Mouse (Mus musculus): Measurements from ENCODE around the gene Olfr432. TPM values are rescaled to one million over a fixed set of nuclear protein-coding genes. Genes with fewer than 3 reads are reported as not detected.

Olfr432 gene
- total RNA-seq, 2 experiments from 2014 or later = not detected

Other genes with a start within 250 kb of the Olfr432 start
- 11.9 and 20.0 TPM in 2 replicates for gene Ifi211, start 136.2 kb upstream of the Olfr432 start, total RNA-seq (2015; ENCODE audit: low replicate concordance)
- 9.3 and 13.3 TPM in 2 replicates for gene Ifi211, start 136.2 kb upstream of the Olfr432 start, total RNA-seq (2017; ENCODE audit: low replicate concordance)
- gene Mndal, start 106.7 kb upstream of the Olfr432 start, total RNA-seq (2015; ENCODE audit: low replicate concordance) = 35.4 and 38.7 TPM in 2 replicates
- gene Mndal, start 106.7 kb upstream of the Olfr432 start, total RNA-seq (2017; ENCODE audit: low replicate concordance) = 15.5 and 18.5 TPM in 2 replicates
- gene Ifi203, start 106.5 kb upstream of the Olfr432 start, total RNA-seq (2015; ENCODE audit: low replicate concordance) = 23.4 and 29.9 TPM in 2 replicates
- gene Ifi203, start 106.5 kb upstream of the Olfr432 start, total RNA-seq (2017; ENCODE audit: low replicate concordance) = 6.6 and 13.8 TPM in 2 replicates
- gene Ifi202b, start 66.5 kb upstream of the Olfr432 start, total RNA-seq (2015; ENCODE audit: low replicate concordance) = not detected in 2 replicates
- gene Ifi202b, start 66.5 kb upstream of the Olfr432 start, total RNA-seq (2017; ENCODE audit: low replicate concordance) = not detected in 2 replicates
- gene Ifi205, start 17.4 kb upstream of the Olfr432 start, total RNA-seq (2015; ENCODE audit: low replicate concordance) = 2.3 and 3.3 TPM in 2 replicates
- gene Ifi205, start 17.4 kb upstream of the Olfr432 start, total RNA-seq (2017; ENCODE audit: low replicate concordance) = 0.85 TPM in 1 of 2 replicates, not detected in the other
- gene Olfr433, start 8.5 kb upstream of the Olfr432 start, total RNA-seq (2015; ENCODE audit: low replicate concordance) = not detected in 2 replicates
- not detected in 2 replicates for gene Olfr433, start 8.5 kb upstream of the Olfr432 start, total RNA-seq (2017; ENCODE audit: low replicate concordance)
- gene Olfr430, start 17.4 kb downstream of the Olfr432 start, total RNA-seq (2015; ENCODE audit: low replicate concordance) = not detected in 2 replicates
- 0.42 TPM in 1 of 2 replicates, not detected in the other for gene Olfr430, start 17.4 kb downstream of the Olfr432 start, total RNA-seq (2017; ENCODE audit: low replicate concordance)
- gene Olfr429, start 35.1 kb downstream of the Olfr432 start, total RNA-seq (2015; ENCODE audit: low replicate concordance) = not detected in 2 replicates
- not detected in 2 replicates for gene Olfr429, start 35.1 kb downstream of the Olfr432 start, total RNA-seq (2017; ENCODE audit: low replicate concordance)
- not detected in 2 replicates for gene Olfr427, start 47.7 kb downstream of the Olfr432 start, total RNA-seq (2015; ENCODE audit: low replicate concordance)
- not detected in 2 replicates for gene Olfr427, start 47.7 kb downstream of the Olfr432 start, total RNA-seq (2017; ENCODE audit: low replicate concordance)
- gene Olfr231, start 72.0 kb downstream of the Olfr432 start, total RNA-seq (2015; ENCODE audit: low replicate concordance) = 2.1 TPM in 1 of 2 replicates, not detected in the other
- not detected in 2 replicates for gene Olfr231, start 72.0 kb downstream of the Olfr432 start, total RNA-seq (2017; ENCODE audit: low replicate concordance)
- gene Olfr424, start 82.3 kb downstream of the Olfr432 start, total RNA-seq (2015; ENCODE audit: low replicate concordance) = not detected in 2 replicates
- not detected in 2 replicates for gene Olfr424, start 82.3 kb downstream of the Olfr432 start, total RNA-seq (2017; ENCODE audit: low replicate concordance)
- 0.38 TPM in 1 of 2 replicates, not detected in the other for gene Olfr420, start 106.4 kb downstream of the Olfr432 start, total RNA-seq (2015; ENCODE audit: low replicate concordance)
- gene Olfr420, start 106.4 kb downstream of the Olfr432 start, total RNA-seq (2017; ENCODE audit: low replicate concordance) = 1.8 and 2.0 TPM in 2 replicates
- 279 and 284 TPM in 2 replicates for gene Spta1, start 123.6 kb downstream of the Olfr432 start, total RNA-seq (2015; ENCODE audit: low replicate concordance)
- 931 and 1,200 TPM in 2 replicates for gene Spta1, start 123.6 kb downstream of the Olfr432 start, total RNA-seq (2017; ENCODE audit: low replicate concordance)
- gene Olfr419, start 202.9 kb downstream of the Olfr432 start, total RNA-seq (2015; ENCODE audit: low replicate concordance) = not detected in 2 replicates
- 2.9 TPM in 1 of 2 replicates, not detected in the other for gene Olfr419, start 202.9 kb downstream of the Olfr432 start, total RNA-seq (2017; ENCODE audit: low replicate concordance)

Data from erythroblast, adult 5-6 weeks (primary cell).